Mouse (Mus musculus) stomach, embryonic 15.5 days (tissue): ENCODE measurements around the gene Slc3a1. TPM values are rescaled to one million over a fixed set of nuclear protein-coding genes. Genes with fewer than 3 reads are reported as not detected.

Experiments
- ATAC-seq: fragments of 200-750 bp; cut with Nextera tagmentation; 2 replicates; pipeline ENCODE4 v1.8.0; 2017; ENCODE audit warnings: low read depth, moderate number of reproducible peaks, moderate TSS enrichment; ENCODE audit not compliant: insufficient read depth, low FRiP score
- H3K27ac ChIP-seq: fragments of 300-500 bp; sonication (generic); 2 replicates; pipeline ENCODE4 v1.5.1; 2015; ENCODE audit warnings: mild to moderate bottlenecking, inconsistent platforms
- H3K27me3 ChIP-seq: fragments of 300-500 bp; sonication (generic); replicated peaks from 2 replicates; pipeline ENCODE4 v1.6.1; 2015; ENCODE audit warnings: inconsistent platforms
- H3K36me3 ChIP-seq: fragments of 300-500 bp; sonication (generic); 2 replicates; pipeline ENCODE4 v1.6.1; 2015; ENCODE audit warnings: inconsistent platforms
- H3K4me1 ChIP-seq: fragments of 300-500 bp; sonication (generic); 2 replicates; pipeline ENCODE4 v1.6.1; 2015; ENCODE audit warnings: inconsistent platforms
- H3K4me2 ChIP-seq: fragments of 300-500 bp; sonication (generic); 2 replicates; pipeline ENCODE4 v1.6.1; 2015; ENCODE audit warnings: mild to moderate bottlenecking, inconsistent platforms
- H3K4me3 ChIP-seq: fragments of 300-500 bp; sonication (generic); replicated peaks from 2 replicates; pipeline ENCODE4 v1.5.1; 2015; ENCODE audit warnings: inconsistent platforms
- H3K9ac ChIP-seq: fragments of 300-500 bp; sonication (generic); 2 replicates; pipeline ENCODE4 v1.6.1; 2015; ENCODE audit warnings: inconsistent platforms
- H3K9me3 ChIP-seq: fragments of 300-500 bp; sonication (generic); 2 replicates; pipeline ENCODE4 v1.6.1; 2016; ENCODE audit warnings: inconsistent platforms
- WGBS: fragments of 180-500 bp; shearing (Covaris S2); methylation state at CpG from one replicate; pipeline ENCODE4 v1.1.7; 2015; 5-methylcytosine and 5-hydroxymethylcytosine counted together
- polyA plus RNA-seq: library from polyadenylated mRNA; unstranded; fragments of >200 nt; fragmentation: Nextera tagmentation; extraction: Ambion mirVana; gene quantifications from 2 replicates; pipeline ENCODE4 v1.2.1, GENCODE M21; 2015

Slc3a1 gene
- polyA plus RNA-seq, 1 experiment from 2014 or later: 5.8 TPM

GRCm38 (mm10) chr17:85038311-85038710 is 10.1 kb downstream of the Slc3a1 start:
- Histone ChIP-seq H3K4me2 (no peak overlapping the region), H3K27me3 (no peaks in the 10 kb centered on the region), H3K27ac (no peak overlapping the region), H3K36me3 (no peaks in the 10 kb centered on the region), H3K9me3 (no peaks in the 10 kb centered on the region), H3K4me3 (no peak overlapping the region), H3K4me1 (no peaks in the 10 kb centered on the region; the same call in 1 of the 2 replicates), H3K9ac (no peak overlapping the region)
- no peak for ATAC-seq
- 79% methylated on average over 4 of the region's 4 CpGs for WGBS

GRCm38 (mm10) chr17:85038761-85039160 is 10.6 kb downstream of the Slc3a1 start:
- Histone ChIP-seq H3K4me3 (no peak overlapping the region), H3K9me3 (no peaks in the 10 kb centered on the region), H3K27ac (no peak overlapping the region), H3K9ac (no peak overlapping the region), H3K4me2 (no peak overlapping the region), H3K27me3 (no peaks in the 10 kb centered on the region), H3K4me1 (no peaks in the 10 kb centered on the region; the same call in 1 of the 2 replicates), H3K36me3 (no peaks in the 10 kb centered on the region)
- no peak for ATAC-seq
- WGBS: 94% methylated on average over 5 of the region's 5 CpGs

GRCm38 (mm10) chr17:85040913-85041312 is 12.7 kb downstream of the Slc3a1 start:
- no peak for ATAC-seq
- Histone ChIP-seq H3K27me3 (no peaks in the 10 kb centered on the region), H3K4me1 (no peaks in the 10 kb centered on the region), H3K36me3 (no peaks in the 10 kb centered on the region), H3K4me3 (no peak overlapping the region), H3K9me3 (no peaks in the 10 kb centered on the region), H3K27ac (peak overlapping the region; percentile 14; the same call in 1 of the 2 replicates), H3K4me2 (no peak overlapping the region), H3K9ac (no peak overlapping the region)
- WGBS: 67% methylated on average over 7 of the region's 7 CpGs

GRCm38 (mm10) chr17:85042419-85042818 is 14.2 kb downstream of the Slc3a1 start:
- H3K9me3 ChIP-seq: no peaks in the 10 kb centered on the region
- H3K4me3 ChIP-seq: no peak overlapping the region
- no peaks in the 10 kb centered on the region for H3K4me1 ChIP-seq
- no peak overlapping the region for H3K4me2 ChIP-seq
- ATAC-seq: no peak
- 49% methylated on average over 6 of the region's 6 CpGs for WGBS
- no peaks in the 10 kb centered on the region for H3K27me3 ChIP-seq
- no peak overlapping the region for H3K9ac ChIP-seq
- H3K36me3 ChIP-seq: no peaks in the 10 kb centered on the region
- no peak overlapping the region for H3K27ac ChIP-seq

- H3K9ac ChIP-seq: no peak overlapping the region
- H3K27me3 ChIP-seq: no peaks in the 10 kb centered on the region
- H3K36me3 ChIP-seq: no peaks in the 10 kb centered on the region
- no peaks in the 10 kb centered on the region for H3K9me3 ChIP-seq
- WGBS: 61% methylated on average over 6 of the region's 6 CpGs
- H3K4me3 ChIP-seq: no peak overlapping the region
- H3K27ac ChIP-seq: peak overlapping the region; percentile 54
- peak; percentile 60; the same call in 1 of the 2 replicates for ATAC-seq
- H3K4me2 ChIP-seq: no peak overlapping the region
- H3K4me1 ChIP-seq: no peaks in the 10 kb centered on the region
These were observed 15.2 kb downstream of the Slc3a1 start for GRCm38 (mm10) chr17:85043404-85043816.

- Histone ChIP-seq H3K4me3 (no peak overlapping the region), H3K27ac (no peak overlapping the region), H3K4me2 (no peak overlapping the region), H3K4me1 (no peaks in the 10 kb centered on the region), H3K9ac (no peak overlapping the region), H3K9me3 (no peaks in the 10 kb centered on the region), H3K36me3 (no peaks in the 10 kb centered on the region), H3K27me3 (no peaks in the 10 kb centered on the region)
- 87% methylated on average over 5 of the region's 5 CpGs for WGBS
- no peak for ATAC-seq
These were observed 16.3 kb downstream of the Slc3a1 start for GRCm38 (mm10) chr17:85044466-85044865.

- no peak overlapping the region for H3K4me2 ChIP-seq
- H3K4me3 ChIP-seq: no peak overlapping the region
- WGBS: 79% methylated on average over 12 of the region's 12 CpGs
- no peak overlapping the region for H3K9ac ChIP-seq
- no peak for ATAC-seq
- no peaks in the 10 kb centered on the region for H3K36me3 ChIP-seq
- no peaks in the 10 kb centered on the region for H3K9me3 ChIP-seq
- H3K27ac ChIP-seq: no peak overlapping the region
- H3K4me1 ChIP-seq: no peaks in the 10 kb centered on the region
- no peaks in the 10 kb centered on the region for H3K27me3 ChIP-seq
These were observed 17.0 kb downstream of the Slc3a1 start for GRCm38 (mm10) chr17:85045160-85045559.

GRCm38 (mm10) chr17:85048379-85048778 is 20.2 kb downstream of the Slc3a1 start:
- Histone ChIP-seq H3K9ac (no peak overlapping the region), H3K4me2 (no peak overlapping the region), H3K36me3 (no peaks in the 10 kb centered on the region), H3K4me3 (no peak overlapping the region), H3K27me3 (no peaks in the 10 kb centered on the region), H3K9me3 (no peaks in the 10 kb centered on the region), H3K27ac (no peak overlapping the region), H3K4me1 (no peaks in the 10 kb centered on the region)
- 86% methylated on average over 5 of the region's 5 CpGs for WGBS
- ATAC-seq: no peak

- Histone ChIP-seq H3K9ac (no peak overlapping the region), H3K4me3 (no peak overlapping the region), H3K27me3 (no peaks in the 10 kb centered on the region), H3K27ac (no peak overlapping the region), H3K4me2 (no peak overlapping the region), H3K36me3 (no peaks in the 10 kb centered on the region), H3K9me3 (no peaks in the 10 kb centered on the region), H3K4me1 (no peaks in the 10 kb centered on the region)
- WGBS: 88% methylated on average over 7 of the region's 7 CpGs
- ATAC-seq: no peak
These were observed 30.1 kb downstream of the Slc3a1 start for GRCm38 (mm10) chr17:85058276-85058675.

GRCm38 (mm10) chr17:85059136-85059535 is 31.0 kb downstream of the Slc3a1 start:
- Histone ChIP-seq H3K36me3 (no peaks in the 10 kb centered on the region), H3K9me3 (no peaks in the 10 kb centered on the region), H3K4me3 (no peak overlapping the region), H3K27me3 (no peaks in the 10 kb centered on the region), H3K9ac (no peak overlapping the region), H3K4me1 (no peaks in the 10 kb centered on the region), H3K4me2 (no peak overlapping the region), H3K27ac (no peak overlapping the region)
- no peak for ATAC-seq
- WGBS: 92% methylated on average over 6 of the region's 6 CpGs

- Histone ChIP-seq H3K9ac (no peak overlapping the region), H3K4me3 (no peak overlapping the region), H3K27me3 (no peaks in the 10 kb centered on the region), H3K36me3 (peaks cover 8% of the 10 kb centered on the region), H3K27ac (no peak overlapping the region), H3K9me3 (no peaks in the 10 kb centered on the region), H3K4me2 (no peak overlapping the region), H3K4me1 (no peaks in the 10 kb centered on the region)
- ATAC-seq: no peak
- 85% methylated on average over 7 of the region's 7 CpGs for WGBS
These were observed 35.4 kb downstream of the Slc3a1 start for GRCm38 (mm10) chr17:85063560-85063959.

GRCm38 (mm10) chr17:85067331-85067730 is 39.2 kb downstream of the Slc3a1 start:
- no peaks in the 10 kb centered on the region for H3K4me1 ChIP-seq
- H3K9ac ChIP-seq: no peak overlapping the region
- H3K4me3 ChIP-seq: no peak overlapping the region
- no peaks in the 10 kb centered on the region for H3K27me3 ChIP-seq
- no peak overlapping the region for H3K4me2 ChIP-seq
- peaks cover 8% of the 10 kb centered on the region for H3K36me3 ChIP-seq
- ATAC-seq: no peak
- H3K27ac ChIP-seq: no peak overlapping the region
- WGBS: 95% methylated on average over 7 of the region's 7 CpGs
- H3K9me3 ChIP-seq: no peaks in the 10 kb centered on the region

GRCm38 (mm10) chr17:85070658-85071057 is 42.5 kb downstream of the Slc3a1 start:
- Histone ChIP-seq H3K27me3 (no peaks in the 10 kb centered on the region), H3K27ac (no peak overlapping the region), H3K4me1 (no peaks in the 10 kb centered on the region), H3K9me3 (no peaks in the 10 kb centered on the region), H3K36me3 (peaks cover 7% of the 10 kb centered on the region), H3K4me3 (no peak overlapping the region), H3K4me2 (no peak overlapping the region), H3K9ac (no peak overlapping the region)
- no peak for ATAC-seq
- 83% methylated on average over 6 of the region's 6 CpGs for WGBS
